Mouse (Mus musculus) stomach, embryonic 14.5 days (tissue): ENCODE results near the gene Tesc. TPM values are rescaled to one million over a fixed set of nuclear protein-coding genes. Genes with fewer than 3 reads are reported as not detected.

Experiments used
- ATAC-seq: fragments of 200-750 bp; cut with Nextera tagmentation; 2 replicates; pipeline ENCODE4 v1.8.0; 2017; ENCODE audit warnings: low read depth, moderate TSS enrichment; ENCODE audit not compliant: insufficient number of reproducible peaks, insufficient read depth, low FRiP score
- H3K27ac ChIP-seq: fragments of 300-500 bp; sonication (generic); 2 replicates; pipeline ENCODE4 v1.5.1; 2014; ENCODE audit warnings: mild to moderate bottlenecking, low read length, moderate library complexity, mixed read lengths
- H3K27me3 ChIP-seq: fragments of 300-500 bp; sonication (generic); 2 replicates; pipeline ENCODE4 v1.6.1; 2014; ENCODE audit warnings: low read length, control low read depth, mixed read lengths; ENCODE audit not compliant: control insufficient read depth, insufficient read depth
- H3K36me3 ChIP-seq: fragments of 300-500 bp; sonication (generic); 2 replicates; pipeline ENCODE4 v1.6.1; 2014; ENCODE audit warnings: mild to moderate bottlenecking, control low read depth, low read length, moderate library complexity, mixed read lengths; ENCODE audit not compliant: control insufficient read depth, insufficient read depth
- H3K4me1 ChIP-seq: fragments of 300-500 bp; sonication (generic); 2 replicates; pipeline ENCODE4 v1.6.1; 2014; ENCODE audit warnings: low read length, control low read depth, mixed read lengths; ENCODE audit not compliant: control insufficient read depth, insufficient read depth
- H3K4me2 ChIP-seq: fragments of 300-500 bp; sonication (generic); replicated peaks from 2 replicates; pipeline ENCODE4 v1.6.1; 2014; ENCODE audit warnings: low read depth, low read length, control low read depth
- H3K4me3 ChIP-seq: fragments of 300-500 bp; sonication (generic); 2 replicates; pipeline ENCODE4 v1.5.1; 2014; ENCODE audit warnings: low read depth, low read length, control low read depth
- H3K9ac ChIP-seq: fragments of 300-500 bp; sonication (generic); replicated peaks from 2 replicates; pipeline ENCODE4 v1.6.1; 2014; ENCODE audit warnings: low read depth, mild to moderate bottlenecking, control low read depth, low read length, moderate library complexity, mixed read lengths
- H3K9me3 ChIP-seq: fragments of 300-500 bp; sonication (generic); 2 replicates; pipeline ENCODE4 v1.6.1; 2016; ENCODE audit warnings: low read depth, low read length, control low read depth; ENCODE audit not compliant: control insufficient read depth
- WGBS: fragments of 180-500 bp; shearing (Covaris S2); extraction: QIAGEN DNeasy Blood & Tissue Kit; methylation state at CpG from one replicate; pipeline ENCODE4 v1.1.7; 2014; 5-methylcytosine and 5-hydroxymethylcytosine counted together
- polyA plus RNA-seq: library from polyadenylated mRNA; unstranded; fragments of >200 nt; fragmentation: Nextera tagmentation; extraction: Ambion mirVana; gene quantifications from 2 replicates; pipeline ENCODE4 v1.2.1, GENCODE M21; 2014

Tesc gene
- polyA plus RNA-seq, 1 experiment from 2014 or later = 15.1 TPM

GRCm38 (mm10) chr5:118078550-118078949, 51.0 kb downstream of the Tesc start:
- Histone ChIP-seq H3K27me3 (no peaks in the 10 kb centered on the region), H3K36me3 (peaks cover 29% of the 10 kb centered on the region), H3K9me3 (no peaks in the 10 kb centered on the region), H3K27ac (no peak overlapping the region), H3K4me1 (no peaks in the 10 kb centered on the region), H3K4me3 (no peak overlapping the region), H3K9ac (no peak overlapping the region), H3K4me2 (no peak overlapping the region)
- ATAC-seq = no peak
- 78% methylated on average over 6 of the region's 6 CpGs for WGBS

DNA sequence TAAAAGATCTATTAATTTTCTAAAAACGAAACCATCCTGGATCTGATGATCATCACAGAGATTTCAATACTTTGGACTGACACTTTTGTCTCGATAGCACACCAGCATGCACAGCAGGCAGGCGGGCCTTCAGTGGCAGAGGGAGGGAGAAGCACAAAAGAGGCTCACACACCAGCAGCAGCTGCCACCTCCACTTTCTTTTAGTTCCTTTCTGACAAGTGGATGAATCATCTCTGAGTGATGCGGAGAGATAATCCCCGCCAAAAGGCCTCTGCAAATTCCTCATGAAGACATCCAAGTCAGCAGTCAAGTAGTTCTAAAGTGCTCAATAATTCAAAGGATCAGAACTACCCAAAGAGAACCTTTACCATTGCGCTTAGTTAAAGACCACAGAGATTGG, 51.8 kb downstream of the Tesc start:
- Histone ChIP-seq H3K4me3 (no peak overlapping the region), H3K36me3 (peaks cover 24% of the 10 kb centered on the region), H3K4me1 (peaks cover 4% of the 10 kb centered on the region; the same call in 1 of the 2 replicates), H3K27me3 (no peaks in the 10 kb centered on the region), H3K9me3 (no peaks in the 10 kb centered on the region), H3K27ac (no peak overlapping the region), H3K4me2 (no peak overlapping the region), H3K9ac (no peak overlapping the region)
- WGBS = 74% methylated on average over 6 of the region's 6 CpGs
- no peak for ATAC-seq

DNA sequence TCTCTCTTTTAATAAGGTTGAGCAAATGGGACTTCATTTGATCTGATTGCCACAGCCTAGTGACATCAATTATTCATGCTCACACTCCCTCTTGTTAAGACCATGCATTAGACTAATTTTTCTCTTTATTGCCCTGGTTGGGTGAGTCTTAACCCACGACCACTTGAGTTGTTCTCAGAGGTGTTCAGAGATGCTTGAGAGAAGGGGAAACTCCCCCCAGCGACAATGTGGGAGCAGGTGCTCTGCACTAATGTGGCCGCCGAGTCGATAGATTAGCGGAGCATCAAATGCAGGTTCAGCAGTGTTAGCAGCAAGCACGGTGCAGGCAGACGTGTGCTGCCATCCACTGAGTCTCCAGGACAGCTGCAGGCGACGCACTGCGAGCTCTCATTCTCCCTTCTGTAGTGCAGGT, 52.3 kb downstream of the Tesc start:
- H3K36me3 ChIP-seq = peaks cover 22% of the 10 kb centered on the region
- no peak overlapping the region for H3K27ac ChIP-seq
- peaks cover 5% of the 10 kb centered on the region; the same call in 1 of the 2 replicates for H3K4me1 ChIP-seq
- no peak for ATAC-seq
- H3K4me2 ChIP-seq = no peak overlapping the region
- H3K9ac ChIP-seq = no peak overlapping the region
- no peaks in the 10 kb centered on the region for H3K27me3 ChIP-seq
- WGBS = 66% methylated on average over 11 of the region's 11 CpGs
- H3K4me3 ChIP-seq = no peak overlapping the region
- H3K9me3 ChIP-seq = no peaks in the 10 kb centered on the region

DNA sequence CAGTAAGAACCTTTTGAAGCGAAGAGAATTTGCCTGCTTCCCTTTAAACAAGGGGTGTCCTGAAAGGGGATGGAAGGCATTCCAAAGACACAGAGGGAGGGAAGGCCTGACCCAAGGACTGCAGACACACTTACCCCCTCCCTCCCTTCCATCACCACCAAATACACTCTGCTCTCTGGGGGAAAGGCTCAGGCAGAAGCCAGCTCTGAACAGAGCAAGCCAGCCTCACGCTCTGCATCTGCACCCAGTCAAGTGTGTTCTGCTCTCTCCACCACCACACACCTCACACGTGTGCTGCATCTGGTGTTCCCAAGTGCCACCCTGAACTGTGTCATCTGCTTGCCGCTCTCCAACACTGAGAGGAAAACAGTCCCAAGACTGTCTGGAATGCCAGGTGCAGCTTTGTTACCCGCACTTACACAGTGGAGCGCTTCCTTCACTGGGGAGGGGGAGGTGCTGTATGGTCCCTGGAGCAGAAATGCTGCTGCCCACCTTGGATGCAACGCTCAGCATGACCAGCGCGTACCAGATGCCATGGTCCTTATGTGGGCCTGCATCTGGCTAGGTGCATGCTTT, 53.9 kb downstream of the Tesc start:
- no peaks in the 10 kb centered on the region for H3K27me3 ChIP-seq
- no peak for ATAC-seq
- peaks cover 12% of the 10 kb centered on the region for H3K36me3 ChIP-seq
- no peaks in the 10 kb centered on the region for H3K9me3 ChIP-seq
- 79% methylated on average over 9 of the region's 9 CpGs for WGBS
- no peak overlapping the region for H3K27ac ChIP-seq
- no peak overlapping the region for H3K4me2 ChIP-seq
- H3K4me3 ChIP-seq = no peak overlapping the region
- H3K4me1 ChIP-seq = peaks cover 5% of the 10 kb centered on the region; the same call in 1 of the 2 replicates
- H3K9ac ChIP-seq = no peak overlapping the region

DNA sequence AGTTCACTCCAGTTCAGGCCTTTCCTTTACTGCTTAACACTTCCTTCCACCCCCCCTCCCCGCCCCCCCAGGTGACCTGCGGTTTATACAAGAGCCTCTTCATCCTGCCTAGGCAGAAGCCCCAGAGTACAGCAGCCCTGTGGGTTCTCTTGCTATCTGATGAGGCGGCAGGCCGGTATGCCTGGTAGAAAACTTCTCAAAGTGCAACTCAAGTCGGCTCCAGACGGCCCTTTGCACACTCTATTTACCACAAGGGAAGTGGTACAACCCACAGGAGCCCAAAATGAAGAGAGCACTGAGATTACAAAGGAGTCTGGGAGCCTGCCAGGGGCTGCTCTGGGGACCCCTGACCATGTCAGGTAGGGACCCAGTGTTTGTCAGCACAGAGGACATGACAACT, 54.5 kb downstream of the Tesc start:
- H3K27me3 ChIP-seq = no peaks in the 10 kb centered on the region
- no peaks in the 10 kb centered on the region for H3K9me3 ChIP-seq
- peaks cover 9% of the 10 kb centered on the region for H3K4me1 ChIP-seq
- H3K27ac ChIP-seq = no peak overlapping the region
- ATAC-seq = no peak
- no peak overlapping the region for H3K4me3 ChIP-seq
- peaks cover 8% of the 10 kb centered on the region for H3K36me3 ChIP-seq
- no peak overlapping the region for H3K9ac ChIP-seq
- 70% methylated on average over 6 of the region's 6 CpGs for WGBS
- no peak overlapping the region for H3K4me2 ChIP-seq

DNA sequence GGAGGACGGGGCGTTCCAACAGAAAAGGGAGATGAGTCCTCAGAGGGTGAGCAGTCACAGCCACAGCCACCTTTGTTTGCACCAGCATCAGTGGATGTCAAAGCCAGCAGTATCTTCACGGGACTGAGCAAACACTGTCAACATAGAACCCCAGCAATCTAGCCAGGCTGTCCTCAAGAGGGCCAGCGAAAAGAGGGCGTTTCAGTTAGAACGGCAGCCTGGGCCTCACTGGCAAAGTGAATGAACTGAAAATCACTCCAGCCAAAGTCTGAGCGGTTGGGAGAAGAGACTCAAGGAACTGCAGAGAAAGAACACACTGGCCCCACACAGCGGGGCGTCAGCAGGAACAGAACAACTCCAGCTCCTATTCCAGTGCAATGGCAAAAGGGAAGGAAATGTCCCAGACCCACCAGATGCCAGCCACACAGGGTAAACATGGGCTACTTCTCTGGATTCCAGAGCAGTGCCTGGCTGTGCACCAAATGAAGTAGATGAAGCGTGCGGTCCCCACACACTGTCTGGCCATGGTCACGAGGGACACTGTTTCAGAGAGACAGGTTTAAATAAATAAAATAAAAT, 55.6 kb downstream of the Tesc start:
- Histone ChIP-seq H3K4me1 (peaks cover 10% of the 10 kb centered on the region), H3K36me3 (no peaks in the 10 kb centered on the region), H3K27me3 (no peaks in the 10 kb centered on the region), H3K4me2 (no peak overlapping the region), H3K4me3 (no peak overlapping the region), H3K9me3 (no peaks in the 10 kb centered on the region), H3K9ac (no peak overlapping the region), H3K27ac (no peak overlapping the region; the same call in 1 of the 2 replicates)
- 55% methylated on average over 12 of the region's 12 CpGs for WGBS
- ATAC-seq = no peak

DNA sequence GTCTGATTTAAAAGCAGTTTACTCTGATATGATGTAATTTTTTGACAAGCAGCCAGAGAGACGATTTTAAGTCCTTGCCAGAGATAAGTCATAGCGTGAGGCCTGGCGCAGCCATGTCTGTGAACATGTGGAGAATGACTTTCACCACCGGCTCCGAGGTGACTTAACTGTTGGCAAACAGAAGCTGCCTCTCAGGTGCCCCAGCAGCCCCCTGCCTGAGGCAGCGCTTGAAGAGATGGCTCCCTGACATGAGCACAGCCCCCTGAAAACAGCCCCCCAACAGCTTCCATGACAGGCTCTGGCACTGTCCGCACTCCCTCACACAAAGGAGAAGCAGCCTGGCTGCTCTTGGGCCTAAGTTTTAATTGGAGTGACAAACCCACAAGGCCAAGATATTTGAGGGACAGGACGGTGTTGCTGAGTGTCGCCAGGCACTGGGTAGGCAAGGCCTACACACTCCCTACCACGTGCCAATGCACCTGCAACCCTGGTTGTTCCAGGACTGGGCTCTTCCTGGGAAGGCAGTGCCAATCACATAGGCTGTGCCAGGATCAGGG, 56.7 kb downstream of the Tesc start:
- Histone ChIP-seq H3K4me3 (no peak overlapping the region), H3K27ac (no peak overlapping the region), H3K27me3 (no peaks in the 10 kb centered on the region), H3K4me2 (no peak overlapping the region), H3K9ac (no peak overlapping the region), H3K4me1 (peaks cover 10% of the 10 kb centered on the region), H3K36me3 (no peaks in the 10 kb centered on the region), H3K9me3 (no peaks in the 10 kb centered on the region)
- WGBS = 64% methylated on average over 10 of the region's 10 CpGs
- ATAC-seq = no peak

- Histone ChIP-seq H3K9me3 (no peaks in the 10 kb centered on the region), H3K9ac (no peak overlapping the region), H3K4me1 (peaks cover 10% of the 10 kb centered on the region), H3K36me3 (peaks cover 2% of the 10 kb centered on the region; the same call in 1 of the 2 replicates), H3K27me3 (no peaks in the 10 kb centered on the region), H3K27ac (no peak overlapping the region), H3K4me2 (no peak overlapping the region), H3K4me3 (no peak overlapping the region)
- WGBS = 81% methylated on average over 7 of the region's 7 CpGs
- no peak for ATAC-seq
These were observed 57.8 kb downstream of the Tesc start for GRCm38 (mm10) chr5:118085313-118085712.
